Mouse (Mus musculus) hindbrain, embryonic 13.5 days (tissue): ENCODE measurements around the gene Eif2b4. TPM values are rescaled to one million over a fixed set of nuclear protein-coding genes. Genes with fewer than 3 reads are reported as not detected.
A peak's percentile ranks its signal among the peaks of the same experiment; 100 is the strongest.

Experiments used
- ATAC-seq: fragments of 200-750 bp; cut with Nextera tagmentation; 2 replicates; pipeline ENCODE4 v1.8.0; 2017; ENCODE audit warnings: moderate TSS enrichment; ENCODE audit not compliant: low FRiP score
- H3K27ac ChIP-seq: fragments of 300-500 bp; sonication (generic); 2 replicates; pipeline ENCODE4 v1.5.1; 2015; ENCODE audit warnings: inconsistent platforms, mild to moderate bottlenecking, moderate library complexity
- H3K27me3 ChIP-seq: fragments of 300-500 bp; sonication (generic); 2 replicates; pipeline ENCODE4 v1.6.1; 2015; ENCODE audit warnings: mild to moderate bottlenecking, inconsistent platforms
- H3K36me3 ChIP-seq: fragments of 300-500 bp; sonication (generic); 2 replicates; pipeline ENCODE4 v1.6.1; 2015; ENCODE audit warnings: mild to moderate bottlenecking, inconsistent platforms
- H3K4me1 ChIP-seq: fragments of 300-500 bp; sonication (generic); replicated peaks from 2 replicates; pipeline ENCODE4 v1.6.1; 2015; ENCODE audit warnings: inconsistent platforms
- H3K4me2 ChIP-seq: fragments of 300-500 bp; sonication (generic); 2 replicates; pipeline ENCODE4 v1.6.1; 2015; ENCODE audit warnings: inconsistent platforms, mild to moderate bottlenecking, moderate library complexity
- H3K4me3 ChIP-seq: fragments of 300-500 bp; sonication (generic); 2 replicates; pipeline ENCODE4 v1.5.1; 2015; ENCODE audit warnings: mild to moderate bottlenecking, inconsistent platforms
- H3K9ac ChIP-seq: fragments of 300-500 bp; sonication (generic); 2 replicates; pipeline ENCODE4 v1.6.1; 2015; ENCODE audit warnings: mild to moderate bottlenecking, inconsistent platforms
- H3K9me3 ChIP-seq: fragments of 300-500 bp; sonication (generic); 2 replicates; pipeline ENCODE4 v1.6.1; 2016; ENCODE audit warnings: inconsistent platforms
- WGBS: fragments of 180-500 bp; shearing (Covaris S2); methylation state at CpG from one replicate; pipeline ENCODE4 v1.1.7; 2015; 5-methylcytosine and 5-hydroxymethylcytosine counted together
- polyA plus RNA-seq: library from polyadenylated mRNA; unstranded; fragments of >200 nt; fragmentation: Nextera tagmentation; extraction: Ambion mirVana; gene quantifications from 2 replicates; pipeline ENCODE4 v1.2.1, GENCODE M21; 2015

Eif2b4 gene
- 77.0 and 77.9 TPM in 2 replicates for polyA plus RNA-seq

DNA sequence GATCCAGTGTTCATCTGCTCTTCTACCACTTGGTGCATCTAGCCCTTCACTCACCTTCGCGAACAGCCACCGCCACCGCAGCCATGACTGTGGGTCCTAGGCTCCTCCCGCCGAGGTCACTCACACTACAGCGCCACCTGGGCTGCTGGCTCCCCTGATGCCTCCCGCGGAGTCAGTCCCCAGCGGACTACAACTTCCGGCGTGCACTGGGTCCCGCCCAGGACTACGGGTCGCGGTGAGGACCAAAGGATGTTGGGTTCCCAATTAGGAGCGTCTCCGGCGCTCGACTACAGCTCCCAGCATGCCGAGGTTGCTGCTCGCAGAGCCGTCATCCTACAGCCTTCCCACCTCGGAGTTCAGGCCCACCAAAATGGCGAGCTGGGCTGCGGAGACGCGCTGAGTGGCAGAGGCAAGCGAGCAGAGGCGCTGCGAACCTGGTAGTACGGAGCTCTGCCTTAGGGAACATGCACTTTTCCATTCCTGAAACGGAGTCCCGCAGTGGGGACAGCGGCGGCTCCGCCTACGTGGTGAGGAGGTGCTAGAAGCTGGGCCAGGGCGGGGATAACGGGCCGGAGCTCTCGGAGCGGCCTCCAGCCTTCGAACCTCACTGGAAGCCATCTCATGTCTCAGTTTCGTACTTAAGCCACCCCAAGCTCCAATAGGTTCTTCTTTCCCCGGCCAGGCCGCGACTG is at the start of gene Eif2b4, which contains the start of gene Snx17:
TSS of gene Eif2b4 (minus strand) at position 492 of the 692 bp plus-strand sequence.
TSS of gene Snx17 (plus strand) at position 289 of the 692 bp plus-strand sequence.
- H3K4me1 ChIP-seq = peaks cover 26% of the 10 kb centered on the region
- under 1% methylated on average over 48 of the region's 48 CpGs for WGBS
- peak within 1 kb of the TSS; percentile 89 for H3K4me3 ChIP-seq
- ATAC-seq = peak; percentile 97
- H3K27me3 ChIP-seq = no peaks in the 10 kb centered on the region
- H3K9me3 ChIP-seq = no peaks in the 10 kb centered on the region
- peak within 1 kb of the TSS; percentile 80 for H3K4me2 ChIP-seq
- peak within 1 kb of the TSS; percentile 89 for H3K27ac ChIP-seq
- peak within 1 kb of the TSS; percentile 94 for H3K9ac ChIP-seq
- peaks cover 67% of the 10 kb centered on the region for H3K36me3 ChIP-seq

DNA sequence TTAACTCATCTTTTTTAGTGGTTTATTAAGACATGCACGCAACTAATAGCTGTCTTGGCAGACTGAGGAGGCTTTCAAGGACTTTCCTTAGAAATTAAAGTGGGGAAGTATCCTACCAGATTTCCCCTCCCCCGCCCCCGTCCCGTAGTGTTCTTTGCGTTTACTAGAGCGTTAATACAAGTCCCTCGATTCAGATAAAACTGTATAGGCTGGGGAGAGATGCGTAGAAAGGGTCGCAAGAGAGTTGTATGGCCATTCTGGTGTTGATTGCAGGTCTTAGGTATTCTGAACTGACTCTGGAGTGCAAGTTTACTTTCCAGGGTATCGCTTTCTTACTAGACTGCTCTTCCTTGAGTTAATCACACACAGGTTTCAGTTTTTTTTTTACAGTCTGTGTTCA is 49.0 kb upstream of the Eif2b4 start:
- Histone ChIP-seq H3K9ac (peak overlapping the region; percentile 89), H3K4me2 (peak overlapping the region; percentile 89), H3K9me3 (peaks cover 2% of the 10 kb centered on the region; the same call in 1 of the 2 replicates), H3K27ac (peak overlapping the region; percentile 96; the same call in 1 of the 2 replicates), H3K36me3 (peaks cover 35% of the 10 kb centered on the region), H3K4me1 (peaks cover 12% of the 10 kb centered on the region), H3K4me3 (peak overlapping the region; percentile 76), H3K27me3 (no peaks in the 10 kb centered on the region)
- ATAC-seq = no peak
- WGBS = 25% methylated on average over 10 of the region's 10 CpGs

GRCm38 (mm10) chr5:31241522-31242034 is 48.3 kb upstream of the Eif2b4 start:
- Histone ChIP-seq H3K27me3 (no peaks in the 10 kb centered on the region), H3K27ac (peak overlapping the region; percentile 96), H3K36me3 (peaks cover 29% of the 10 kb centered on the region), H3K4me1 (peaks cover 12% of the 10 kb centered on the region), H3K9me3 (peaks cover 7% of the 10 kb centered on the region), H3K4me3 (peak overlapping the region; percentile 76), H3K9ac (peak overlapping the region; percentile 89), H3K4me2 (peak overlapping the region; percentile 89)
- WGBS = under 1% methylated on average over 13 of the region's 13 CpGs
- no peak; the same call in 1 of the 2 replicates for ATAC-seq

GRCm38 (mm10) chr5:31240637-31241521 is 47.6 kb upstream of the Eif2b4 start, which contains the start of the genes Nrbp1 and Gm9970:
Gene Nrbp1, plus strand, starts transcription at chr5:31240864.
Gene Gm9970, minus strand, starts transcription at chr5:31241232.
- Histone ChIP-seq H3K36me3 (peaks cover 22% of the 10 kb centered on the region), H3K4me2 (peak within 1 kb of the TSS; percentile 89), H3K27ac (peak within 1 kb of the TSS; percentile 96), H3K4me1 (peaks cover 12% of the 10 kb centered on the region), H3K9me3 (peaks cover 14% of the 10 kb centered on the region), H3K27me3 (no peaks in the 10 kb centered on the region), H3K9ac (peak within 1 kb of the TSS; percentile 89), H3K4me3 (peak within 1 kb of the TSS; percentile 76)
- peak; percentile 99 for ATAC-seq
- WGBS = under 1% methylated on average over 89 of the region's 103 CpGs

- Histone ChIP-seq H3K9ac (no peak overlapping the region), H3K27me3 (no peaks in the 10 kb centered on the region), H3K4me3 (no peak overlapping the region), H3K27ac (no peak overlapping the region), H3K9me3 (no peaks in the 10 kb centered on the region), H3K36me3 (no peaks in the 10 kb centered on the region), H3K4me1 (peaks cover 6% of the 10 kb centered on the region), H3K4me2 (no peak overlapping the region)
- no peak for ATAC-seq
- WGBS = 92% methylated on average over 1 of the region's 1 CpGs
These were observed 33.4 kb upstream of the Eif2b4 start for GRCm38 (mm10) chr5:31226641-31227040.

GRCm38 (mm10) chr5:31222696-31223095 is 29.5 kb upstream of the Eif2b4 start:
- WGBS = 97% methylated on average over 9 of the region's 9 CpGs
- no peaks in the 10 kb centered on the region for H3K27me3 ChIP-seq
- no peak overlapping the region for H3K4me3 ChIP-seq
- H3K9ac ChIP-seq = no peak overlapping the region
- no peak overlapping the region for H3K27ac ChIP-seq
- H3K4me2 ChIP-seq = no peak overlapping the region
- no peaks in the 10 kb centered on the region for H3K9me3 ChIP-seq
- H3K36me3 ChIP-seq = no peaks in the 10 kb centered on the region
- ATAC-seq = no peak
- peaks cover 23% of the 10 kb centered on the region for H3K4me1 ChIP-seq

GRCm38 (mm10) chr5:31221304-31221945 is 28.2 kb upstream of the Eif2b4 start:
- no peaks in the 10 kb centered on the region for H3K36me3 ChIP-seq
- 14% methylated on average over 11 of the region's 11 CpGs for WGBS
- H3K4me2 ChIP-seq = peak overlapping the region; percentile 75
- H3K4me3 ChIP-seq = peak overlapping the region; percentile 88
- peak overlapping the region; percentile 96 for H3K27ac ChIP-seq
- no peaks in the 10 kb centered on the region for H3K27me3 ChIP-seq
- no peaks in the 10 kb centered on the region for H3K9me3 ChIP-seq
- peaks cover 26% of the 10 kb centered on the region for H3K4me1 ChIP-seq
- no peak for ATAC-seq
- H3K9ac ChIP-seq = peak overlapping the region; percentile 96

- H3K4me3 ChIP-seq = peak within 1 kb of the TSS; percentile 88
- under 1% methylated on average over 70 of the region's 70 CpGs for WGBS
- H3K27me3 ChIP-seq = no peaks in the 10 kb centered on the region
- peak within 1 kb of the TSS; percentile 75 for H3K4me2 ChIP-seq
- H3K9me3 ChIP-seq = no peaks in the 10 kb centered on the region
- peak within 1 kb of the TSS; percentile 96 for H3K27ac ChIP-seq
- ATAC-seq = peak; percentile 94
- H3K36me3 ChIP-seq = no peaks in the 10 kb centered on the region
- H3K9ac ChIP-seq = peak within 1 kb of the TSS; percentile 96
- peaks cover 26% of the 10 kb centered on the region for H3K4me1 ChIP-seq
These were observed 27.4 kb upstream of the Eif2b4 start, which contains the start of gene Ppm1g for GRCm38 (mm10) chr5:31220448-31221303. Gene Ppm1g, minus strand, starts transcription at chr5:31220687.

DNA sequence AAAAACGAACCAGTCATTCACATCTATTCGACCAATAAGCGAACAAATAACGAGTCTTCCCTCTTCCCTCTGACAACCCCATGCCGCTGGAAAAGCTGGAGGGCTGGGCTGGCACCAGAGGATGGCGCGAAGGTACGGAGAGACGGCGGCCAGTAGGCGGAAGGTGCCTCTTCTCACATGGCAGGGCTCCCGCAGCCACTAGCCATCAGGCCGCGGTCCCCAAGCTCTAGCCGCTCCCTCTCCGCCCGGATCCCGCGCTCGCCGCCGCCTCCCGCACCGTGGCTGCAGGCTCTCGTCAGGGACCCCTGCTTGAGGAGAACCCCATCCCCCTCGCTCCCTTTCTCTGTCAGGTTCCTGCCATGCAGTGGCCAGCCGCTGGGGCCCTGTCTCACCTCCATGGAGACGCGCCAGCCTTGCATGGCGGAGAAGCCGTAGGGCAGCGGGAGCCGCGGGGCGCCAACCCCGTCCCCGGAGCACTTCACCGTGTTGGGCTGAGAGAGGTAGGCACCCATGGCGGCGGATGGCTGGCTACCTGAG is 26.7 kb upstream of the Eif2b4 start:
- H3K4me1 ChIP-seq = peaks cover 26% of the 10 kb centered on the region
- no peaks in the 10 kb centered on the region for H3K27me3 ChIP-seq
- H3K4me3 ChIP-seq = peak overlapping the region; percentile 88
- no peaks in the 10 kb centered on the region for H3K36me3 ChIP-seq
- under 1% methylated on average over 40 of the region's 40 CpGs for WGBS
- peak; percentile 85 for ATAC-seq
- peak overlapping the region; percentile 96 for H3K27ac ChIP-seq
- no peaks in the 10 kb centered on the region for H3K9me3 ChIP-seq
- peak overlapping the region; percentile 75 for H3K4me2 ChIP-seq
- peak overlapping the region; percentile 96 for H3K9ac ChIP-seq

- Histone ChIP-seq H3K36me3 (no peaks in the 10 kb centered on the region), H3K27ac (peak overlapping the region; percentile 96), H3K27me3 (no peaks in the 10 kb centered on the region), H3K9me3 (no peaks in the 10 kb centered on the region), H3K9ac (peak overlapping the region; percentile 96), H3K4me1 (peaks cover 26% of the 10 kb centered on the region), H3K4me3 (peak overlapping the region; percentile 88), H3K4me2 (peak overlapping the region; percentile 75)
- WGBS = under 1% methylated on average over 11 of the region's 11 CpGs
- no peak for ATAC-seq
These were observed 26.2 kb upstream of the Eif2b4 start for GRCm38 (mm10) chr5:31219474-31219873.

GRCm38 (mm10) chr5:31219070-31219469 is 25.8 kb upstream of the Eif2b4 start:
- peak overlapping the region; percentile 75 for H3K4me2 ChIP-seq
- 5% methylated on average over 2 of the region's 2 CpGs for WGBS
- no peaks in the 10 kb centered on the region for H3K27me3 ChIP-seq
- H3K9me3 ChIP-seq = no peaks in the 10 kb centered on the region
- ATAC-seq = no peak
- H3K9ac ChIP-seq = peak overlapping the region; percentile 26
- no peak overlapping the region for H3K27ac ChIP-seq
- H3K4me3 ChIP-seq = peak overlapping the region; percentile 88
- H3K36me3 ChIP-seq = no peaks in the 10 kb centered on the region
- peaks cover 26% of the 10 kb centered on the region for H3K4me1 ChIP-seq
